Mouse (Mus musculus): Measurements from ENCODE around the gene Ubald2. TPM values are rescaled to one million over a fixed set of nuclear protein-coding genes. Genes with fewer than 3 reads are reported as not detected.
A peak's percentile ranks its signal among the peaks of the same experiment; 100 is the strongest.

Ubald2 gene
- total and polyA plus RNA-seq, 2 experiments from 2014 or later, result 40.9 to 85.9 TPM

GRCm38 (mm10) chr11:116434967-116435752 lies 1.3 kb downstream of the Ubald2 start:
- H3K4me1 ChIP-seq (ENCODE audit: insufficient read depth, low read length), result peaks cover 15% of the 10 kb centered on the region
- TF ChIP-seq CTCF (IDR thresholded peaks at IDR 0.05), result no peak
- WGBS, result 50% methylated on average over 12 of the region's 12 CpGs
- H3K4me3 ChIP-seq (ENCODE audit: low read depth, low read length), result peak overlapping the region; percentile 82
- no peaks in the 10 kb centered on the region for H3K9me3 ChIP-seq (ENCODE audit: low read length)
- peak overlapping the region; percentile 85 for H3K9ac ChIP-seq (replicated peaks; ENCODE audit: low read length, poor library complexity, severe bottlenecking)
- H3K27me3 ChIP-seq (ENCODE audit: insufficient read depth, low read length), result no peaks in the 10 kb centered on the region
- H3K27ac ChIP-seq (ENCODE audit: low read depth, low read length), result peak overlapping the region; percentile 89
- H3K36me3 ChIP-seq (ENCODE audit: insufficient read depth, low read length), result peaks cover 12% of the 10 kb centered on the region
- H3K4me2 ChIP-seq (ENCODE audit: low read depth, low read length, poor library complexity, severe bottlenecking), result peak overlapping the region; percentile 62
- peak; percentile 17 for DNase-seq (ENCODE audit: low spot score)
- ATAC-seq (ENCODE audit: low FRiP score), result no peak

GRCm38 (mm10) chr11:116435992-116436724 lies 2.3 kb downstream of the Ubald2 start:
- H3K9ac ChIP-seq (replicated peaks; ENCODE audit: low read length, poor library complexity, severe bottlenecking), result 0 out of 2 replicates have a peak overlapping the region, but pooled peaks have one; percentile 39
- H3K36me3 ChIP-seq (ENCODE audit: insufficient read depth, low read length), result peaks cover 12% of the 10 kb centered on the region
- DNase-seq (ENCODE audit: low spot score) (no peak), ATAC-seq (ENCODE audit: low FRiP score) (no peak)
- H3K4me2 ChIP-seq (ENCODE audit: low read depth, low read length, poor library complexity, severe bottlenecking), result peak overlapping the region; percentile 20; the same call in 1 of the 2 replicates
- no peak overlapping the region for H3K4me3 ChIP-seq (ENCODE audit: low read depth, low read length)
- no peaks in the 10 kb centered on the region for H3K9me3 ChIP-seq (ENCODE audit: low read length)
- H3K27ac ChIP-seq (ENCODE audit: low read depth, low read length), result no peak overlapping the region
- no peak for TF ChIP-seq CTCF (IDR thresholded peaks at IDR 0.05)
- 51% methylated on average over 5 of the region's 5 CpGs for WGBS
- no peaks in the 10 kb centered on the region for H3K27me3 ChIP-seq (ENCODE audit: insufficient read depth, low read length)
- peaks cover 15% of the 10 kb centered on the region for H3K4me1 ChIP-seq (ENCODE audit: insufficient read depth, low read length)

GRCm38 (mm10) chr11:116436725-116437331 lies 2.9 kb downstream of the Ubald2 start:
- 51% methylated on average over 4 of the region's 4 CpGs for WGBS
- H3K27ac ChIP-seq (ENCODE audit: low read depth, low read length), result no peak overlapping the region
- no peaks in the 10 kb centered on the region for H3K27me3 ChIP-seq (ENCODE audit: insufficient read depth, low read length)
- H3K4me2 ChIP-seq (ENCODE audit: low read depth, low read length, poor library complexity, severe bottlenecking), result no peak overlapping the region
- TF ChIP-seq CTCF (IDR thresholded peaks at IDR 0.05), result no peak
- peaks cover 12% of the 10 kb centered on the region for H3K36me3 ChIP-seq (ENCODE audit: insufficient read depth, low read length)
- H3K4me3 ChIP-seq (ENCODE audit: low read depth, low read length), result no peak overlapping the region
- peaks cover 15% of the 10 kb centered on the region for H3K4me1 ChIP-seq (ENCODE audit: insufficient read depth, low read length)
- no peak for ATAC-seq (ENCODE audit: low FRiP score)
- no peak for DNase-seq (ENCODE audit: low spot score)
- H3K9me3 ChIP-seq (ENCODE audit: low read length), result no peaks in the 10 kb centered on the region
- H3K9ac ChIP-seq (replicated peaks; ENCODE audit: low read length, poor library complexity, severe bottlenecking), result 0 out of 2 replicates have a peak overlapping the region, but pooled peaks have one; percentile 39

- no peaks in the 10 kb centered on the region for H3K27me3 ChIP-seq (ENCODE audit: insufficient read depth, low read length)
- H3K4me1 ChIP-seq (ENCODE audit: insufficient read depth, low read length), result peaks cover 15% of the 10 kb centered on the region
- H3K27ac ChIP-seq (ENCODE audit: low read depth, low read length), result no peak overlapping the region
- H3K4me3 ChIP-seq (ENCODE audit: low read depth, low read length), result no peak overlapping the region
- no peak for TF ChIP-seq CTCF (IDR thresholded peaks at IDR 0.05)
- 85% methylated on average over 11 of the region's 11 CpGs for WGBS
- DNase-seq (ENCODE audit: low spot score) (no peak), ATAC-seq (ENCODE audit: low FRiP score) (no peak)
- H3K9me3 ChIP-seq (ENCODE audit: low read length), result no peaks in the 10 kb centered on the region
- no peak overlapping the region for H3K9ac ChIP-seq (replicated peaks; ENCODE audit: low read length, poor library complexity, severe bottlenecking)
- H3K36me3 ChIP-seq (ENCODE audit: insufficient read depth, low read length), result peaks cover 12% of the 10 kb centered on the region
- H3K4me2 ChIP-seq (ENCODE audit: low read depth, low read length, poor library complexity, severe bottlenecking), result no peak overlapping the region
Measured at GRCm38 (mm10) chr11:116437541-116437940, 3.6 kb downstream of the Ubald2 start.

GRCm38 (mm10) chr11:116439269-116440240 lies 5.7 kb downstream of the Ubald2 start:
- no peak overlapping the region for H3K27ac ChIP-seq (ENCODE audit: low read depth, low read length)

More at GRCm38 (mm10) chr11:116439269-116440240, 5.7 kb downstream of the Ubald2 start:
- ATAC-seq (ENCODE audit: low FRiP score) (no peak), DNase-seq (ENCODE audit: low spot score) (no peak)
- 88% methylated on average over 19 of the region's 19 CpGs for WGBS
- Histone ChIP-seq H3K9me3 (ENCODE audit: low read length) (no peaks in the 10 kb centered on the region), H3K27me3 (ENCODE audit: insufficient read depth, low read length) (no peaks in the 10 kb centered on the region), H3K9ac (replicated peaks; ENCODE audit: low read length, poor library complexity, severe bottlenecking) (no peak overlapping the region), H3K36me3 (ENCODE audit: insufficient read depth, low read length) (peaks cover 12% of the 10 kb centered on the region), H3K4me2 (ENCODE audit: low read depth, low read length, poor library complexity, severe bottlenecking) (no peak overlapping the region), H3K4me3 (ENCODE audit: low read depth, low read length) (no peak overlapping the region), H3K4me1 (ENCODE audit: insufficient read depth, low read length) (peaks cover 15% of the 10 kb centered on the region)
- TF ChIP-seq CTCF (IDR thresholded peaks at IDR 0.05), result no peak
